Mouse (Mus musculus) kidney, adult 2 months (tissue): ENCODE measurements around the gene Serinc1. TPM values are rescaled to one million over a fixed set of nuclear protein-coding genes. Genes with fewer than 3 reads are reported as not detected.

Experiments
- DNase-seq: peaks from one replicate; pipeline ENCODE4 v3.0.0; 2021
- H3K27ac ChIP-seq: fragments of 200-500 bp; 2 replicates; pipeline ENCODE4 v1.5.1; 2012; ENCODE audit warnings: low read depth, low read length, control low read depth, inconsistent platforms; ENCODE audit not compliant: insufficient read depth
- H3K27me3 ChIP-seq: fragments of 200-500 bp; replicated peaks from 2 replicates; pipeline ENCODE4 v1.6.1; 2012; ENCODE audit warnings: mild to moderate bottlenecking, moderate library complexity, low read length, inconsistent platforms; ENCODE audit not compliant: control insufficient read depth, insufficient read depth
- H3K36me3 ChIP-seq: fragments of 200-500 bp; 2 replicates; pipeline ENCODE4 v1.6.1; 2012; ENCODE audit warnings: mild to moderate bottlenecking, moderate library complexity, low read length, inconsistent platforms; ENCODE audit not compliant: control insufficient read depth, insufficient read depth
- H3K4me1 ChIP-seq: fragments of 200-500 bp; 2 replicates; pipeline ENCODE4 v1.6.1; 2011; ENCODE audit warnings: low read length; ENCODE audit not compliant: control insufficient read depth, insufficient read depth
- H3K4me3 ChIP-seq: fragments of 200-500 bp; 2 replicates; pipeline ENCODE4 v1.5.1; 2011; ENCODE audit warnings: mild to moderate bottlenecking, low read depth, low read length, control low read depth; ENCODE audit not compliant: insufficient read depth
- CTCF ChIP-seq: fragments of 200-500 bp; conservative IDR thresholded peaks from 2 replicates; pipeline ENCODE4 v1.5.1; 2011; ENCODE audit warnings: low read depth, mild to moderate bottlenecking, control low read depth, low read length, moderate library complexity, mixed read lengths; ENCODE audit not compliant: insufficient read depth, insufficient read length
- POLR2A ChIP-seq: fragments of 200-500 bp; IDR thresholded peaks from one replicate; pipeline ENCODE4 v1.6.1; 2011; ENCODE audit warnings: low read depth, low read length, control low read depth
- WGBS: fragments of 180-500 bp; shearing (Covaris S2); methylation state at CpG from one replicate; pipeline ENCODE4 v1.1.7; 2018; 5-methylcytosine and 5-hydroxymethylcytosine counted together
- polyA plus RNA-seq: library from polyadenylated mRNA; depleted of rRNA; stranded (reverse); fragments of >200 nt; gene quantifications from 2 replicates; pipeline ENCODE4 v1.2.3, GENCODE M21; 2012; rRNA removed

Serinc1 gene
- polyA plus RNA-seq, 1 experiment = 76.6 TPM

DNA sequence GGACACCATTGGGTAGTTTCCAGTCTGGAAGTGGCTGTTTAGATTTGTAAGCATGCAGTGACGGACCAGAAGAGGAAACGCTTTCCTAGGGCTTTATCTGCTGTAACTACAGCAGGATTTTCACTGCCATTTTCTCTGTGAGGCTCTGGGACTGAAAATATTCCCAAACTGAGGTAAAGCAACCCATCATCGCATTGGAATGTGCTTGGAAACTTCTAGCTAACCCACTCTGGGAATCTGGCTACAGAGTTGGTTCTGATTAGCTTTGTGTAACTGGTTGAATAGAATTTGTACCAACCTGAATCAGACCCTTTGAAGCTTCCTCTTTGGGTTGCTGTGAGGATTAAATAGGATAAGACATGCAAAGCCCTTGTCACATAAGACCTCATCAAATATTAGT, 47.6 kb downstream of the Serinc1 start:
- Histone ChIP-seq H3K27me3 (no peaks in the 10 kb centered on the region), H3K4me1 (peaks cover 8% of the 10 kb centered on the region; the same call in 1 of the 2 replicates), H3K4me3 (no peak overlapping the region), H3K27ac (no peak overlapping the region), H3K36me3 (no peaks in the 10 kb centered on the region)
- TF ChIP-seq CTCF = no peak
- no peak for TF ChIP-seq POLR2A
- 92% methylated on average over 3 of the region's 3 CpGs for WGBS
- DNase-seq = no peak

DNA sequence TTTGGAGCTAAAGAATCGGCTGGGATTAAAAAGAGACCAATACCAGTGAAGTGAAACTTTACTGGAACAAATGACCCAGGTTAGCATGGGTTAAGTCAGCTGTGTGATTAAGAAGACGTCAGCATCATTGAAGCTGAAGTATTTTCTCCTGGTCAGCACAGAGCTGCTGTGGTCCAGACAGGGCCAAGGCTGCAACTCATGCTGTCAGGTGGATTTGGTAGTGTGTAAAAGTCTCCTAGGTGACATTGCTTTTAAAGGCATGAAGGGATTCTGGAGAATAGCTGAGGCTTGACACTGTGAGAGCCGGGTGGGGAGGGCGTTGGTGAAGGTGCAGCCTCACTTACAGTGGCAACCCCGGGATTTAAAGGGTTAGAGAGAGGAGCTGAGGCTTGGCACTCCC, 50.6 kb downstream of the Serinc1 start:
- TF ChIP-seq CTCF (no peak), POLR2A (no peak)
- no peak for DNase-seq
- H3K4me1 ChIP-seq = no peaks in the 10 kb centered on the region; the same call in 1 of the 2 replicates
- H3K4me3 ChIP-seq = no peak overlapping the region
- H3K36me3 ChIP-seq = no peaks in the 10 kb centered on the region
- H3K27ac ChIP-seq = no peak overlapping the region
- no peaks in the 10 kb centered on the region for H3K27me3 ChIP-seq
- 52% methylated on average over 5 of the region's 5 CpGs for WGBS

GRCm38 (mm10) chr10:57477121-57477843, 55.0 kb downstream of the Serinc1 start:
- no peaks in the 10 kb centered on the region for H3K27me3 ChIP-seq
- no peak for DNase-seq
- WGBS = 72% methylated on average over 9 of the region's 9 CpGs
- no peaks in the 10 kb centered on the region for H3K36me3 ChIP-seq
- H3K4me3 ChIP-seq = no peak overlapping the region
- TF ChIP-seq CTCF (no peak), POLR2A (no peak)
- H3K27ac ChIP-seq = no peak overlapping the region
- no peaks in the 10 kb centered on the region for H3K4me1 ChIP-seq

Other genes with a start within 250 kb of the Serinc1 start
- 4.5 and 4.9 TPM in 2 replicates for gene Hsf2, start 46.1 kb downstream of the Serinc1 start, polyA plus RNA-seq
- 1.4 and 1.9 TPM in 2 replicates for gene Pkib, start 99.5 kb upstream of the Serinc1 start, polyA plus RNA-seq